Mouse (Mus musculus): ENCODE results near the gene Phyh.
A peak's percentile ranks its signal among the peaks of the same experiment; 100 is the strongest.

DNA sequence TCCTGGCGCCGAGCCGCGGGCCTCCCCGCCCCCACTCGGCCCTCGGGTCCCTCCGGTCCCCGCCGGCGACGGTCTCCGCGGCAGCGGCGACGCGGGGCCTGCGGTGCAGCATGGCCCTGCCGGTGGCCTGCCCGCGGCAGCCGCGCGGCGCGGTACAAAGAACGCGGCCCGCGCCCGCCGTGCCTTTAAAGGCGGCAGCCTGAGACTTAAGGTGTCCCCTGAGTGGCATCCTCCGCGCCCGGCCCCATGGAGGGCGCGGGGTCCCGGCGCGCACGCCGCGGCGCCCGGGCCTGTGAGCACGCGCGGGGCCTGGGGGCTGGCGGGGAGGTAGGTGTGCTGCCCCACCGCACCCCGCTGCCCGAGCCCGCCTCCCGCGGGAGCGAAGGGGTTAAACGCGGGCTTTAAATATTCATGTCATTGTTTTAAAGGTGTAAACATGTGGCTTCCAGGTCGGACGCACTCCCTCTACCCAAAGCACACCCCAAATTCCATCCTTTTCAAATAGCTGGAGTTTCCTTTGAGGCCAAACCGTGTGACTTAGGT is 36.5 kb upstream of the Phyh start:
- TF ChIP-seq POLR2A (IDR thresholded peaks at IDR 0.05; ENCODE audit: control insufficient read depth, extremely low read depth, insufficient read depth, low read length, poor library complexity) (0 out of 2 replicates have a peak, but pooled peaks have one; percentile 13), CTCF (IDR thresholded peaks at IDR 0.05; ENCODE audit: borderline replicate concordance, control insufficient read depth, extremely low read depth, insufficient read depth, low read length, poor library complexity) (no peak)

Data from thymus, adult 2 months (tissue).